Mouse (Mus musculus) left cerebral cortex, postnatal 14 days (tissue): ENCODE measurements at regions not wholly inside any gene's neighbourhood (a gene's known extent, or its start where the extent isn't known, plus 50 kb on each side); places are given as distances from the start of the nearest gene placed in this dataset.

Source experiments
- DNase-seq, 2 experiments: peaks; one replicate each; pipeline ENCODE4 v3.0.0; 2021 to 2022; ENCODE audit warnings: low spot score in 2 of 2, mixed read lengths in 1 of 2
- intact Hi-C: fragments of 180-260 bp; cut with DNase I; formaldehyde crosslinking; loops from one replicate; pipeline ENCODE4 v1.15.1; 2025

DNA sequence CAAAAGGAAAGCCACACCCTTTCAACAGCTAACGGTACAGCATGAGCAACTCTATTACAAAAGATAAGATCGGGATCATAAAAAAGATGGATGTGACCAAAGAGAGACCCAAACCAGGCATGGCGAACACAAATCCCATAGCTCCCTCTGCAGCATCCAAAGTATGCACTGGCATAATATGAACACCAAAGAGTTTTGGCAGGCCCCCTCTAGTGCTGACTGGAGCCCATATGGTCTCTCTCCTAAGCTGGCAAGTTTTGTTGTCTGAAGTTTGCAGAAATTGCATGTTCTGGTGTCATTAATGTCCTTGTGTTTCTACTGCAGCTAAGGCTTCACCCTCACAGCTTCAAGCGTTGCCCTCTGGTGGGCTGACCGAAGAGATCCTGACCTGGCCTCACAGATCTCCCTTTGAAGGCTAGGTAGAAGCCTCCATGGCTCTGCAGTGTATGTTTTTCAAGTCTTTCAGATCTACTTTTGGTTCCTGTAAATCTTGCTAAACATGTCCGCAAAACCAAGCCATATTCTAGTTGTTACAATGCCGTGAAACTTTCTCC is 75.7 kb upstream of the Bcl2l14 start:
- DNase-seq: no peak
- intact Hi-C loops: no loop called here

DNA sequence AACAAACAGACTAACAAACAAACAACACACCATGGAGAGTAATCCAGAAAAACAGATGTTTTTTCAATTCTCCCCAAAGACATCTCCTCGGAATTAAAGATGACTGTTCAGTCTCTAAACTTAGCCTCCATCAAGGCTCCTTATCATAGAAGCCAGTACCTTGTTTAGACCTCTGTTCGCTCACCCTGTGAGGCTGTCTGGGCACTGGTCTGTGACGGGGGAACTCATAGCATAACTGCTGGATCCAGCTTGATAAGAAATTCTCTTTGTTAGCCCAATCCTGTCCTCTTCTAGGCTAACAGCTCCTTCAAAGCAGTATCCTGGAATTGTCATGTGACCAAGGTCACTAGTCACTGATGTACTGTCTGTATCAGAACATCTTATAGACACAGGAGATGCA is 72.1 kb upstream of the Bcl2l14 start:
- DNase-seq: no peak
- intact Hi-C loops: no loop called here

- intact Hi-C loops: loop anchor here (5.0 kb wide), 1 partner anchor 98 kb away; no protein-coding TSS in a partner anchor
- no peak for DNase-seq
Observed at GRCm38 (mm10) chr6:134325564-134325963, 70.6 kb upstream of the Bcl2l14 start.

- no peak for DNase-seq
- intact Hi-C loops: loop anchor here (5.0 kb wide), 1 partner anchor 102 kb away; no protein-coding TSS in a partner anchor
Observed at GRCm38 (mm10) chr6:134329550-134330299, 66.4 kb upstream of the Bcl2l14 start.

GRCm38 (mm10) chr6:134330300-134330640 is 65.8 kb upstream of the Bcl2l14 start:
- intact Hi-C loops: no loop called here
- DNase-seq: peak in 1 of 2 experiments; percentile 61

DNA sequence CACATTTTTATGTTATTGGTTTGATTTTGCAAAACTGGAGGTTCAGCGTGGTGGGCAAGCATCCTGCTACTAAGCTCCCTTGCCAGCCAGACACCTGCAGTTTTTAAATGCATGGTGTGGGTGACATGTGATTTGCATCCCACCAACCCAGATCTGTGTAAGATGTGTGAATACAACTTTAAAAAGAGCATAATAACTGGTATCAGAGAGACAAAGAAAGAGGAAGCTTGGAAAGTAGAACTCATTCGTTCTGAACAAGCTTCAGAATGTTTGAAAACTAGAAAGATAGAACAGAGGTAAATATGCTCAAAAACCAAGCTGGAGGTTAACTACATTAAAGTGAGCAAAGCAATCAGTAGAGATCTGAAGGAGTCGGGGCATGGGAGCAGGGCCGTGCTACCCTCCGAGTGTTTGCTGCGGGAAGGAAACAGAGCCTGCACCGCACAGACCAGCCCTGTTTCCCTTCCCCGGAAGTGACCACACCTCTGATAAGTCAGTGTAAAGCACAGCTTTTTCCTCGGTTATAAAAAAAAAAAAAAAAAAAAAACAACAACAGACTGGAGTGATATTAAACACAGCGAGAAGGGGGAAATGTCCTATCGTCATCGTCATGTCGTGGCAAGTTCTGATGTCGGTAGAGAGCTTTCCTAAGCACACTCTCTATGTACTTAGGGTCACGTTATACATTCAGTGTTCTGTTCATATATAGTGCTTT is 63.2 kb upstream of the Bcl2l14 start:
- intact Hi-C loops: no loop called here
- DNase-seq: no peak

DNA sequence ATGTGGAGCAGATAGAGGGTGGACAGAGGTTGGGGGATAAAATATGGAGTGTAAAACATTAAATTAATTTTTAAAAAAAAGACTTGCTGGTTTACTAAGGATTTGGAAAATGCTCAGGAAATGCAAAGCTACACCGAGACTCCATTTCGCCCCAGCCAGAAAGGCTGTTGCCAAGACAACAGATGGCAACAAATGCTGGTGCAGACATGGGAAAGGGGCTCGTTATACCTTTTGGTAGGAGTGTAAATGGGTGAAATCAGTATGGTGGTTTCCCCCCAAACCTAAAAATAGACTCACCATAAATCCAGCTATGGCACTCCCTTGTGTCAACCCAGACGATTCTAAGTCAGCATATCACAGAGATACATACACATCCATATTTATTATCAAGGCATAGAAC is 60.4 kb upstream of the Bcl2l14 start:
- intact Hi-C loops: no loop called here
- DNase-seq: no peak

- intact Hi-C loops: no loop called here
Observed at GRCm38 (mm10) chr6:134342796-134343605, 53.1 kb upstream of the Bcl2l14 start.

DNA sequence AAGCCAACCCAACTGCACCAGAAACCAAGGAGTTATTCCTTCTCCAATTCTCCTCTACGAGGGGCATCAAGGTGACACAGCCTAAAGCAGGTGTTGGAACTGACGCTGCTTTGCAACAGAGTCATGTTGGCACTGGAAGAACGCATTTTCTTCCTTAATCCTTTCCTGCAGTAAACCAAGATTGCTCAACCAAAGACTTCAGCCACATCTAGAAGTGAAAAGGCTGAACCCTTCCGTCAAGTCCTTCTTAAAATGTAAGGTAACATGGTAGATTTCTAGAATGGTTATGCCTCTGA is 52.6 kb upstream of the Bcl2l14 start:
- intact Hi-C loops: no loop called here
- DNase-seq: no peak

More at GRCm38 (mm10) chr6:134342796-134343605, 53.1 kb upstream of the Bcl2l14 start:
- DNase-seq: no peak
